ENCODE assay signal across 24 mouse cellular contexts in genomic region chr3:14952951-14953350, GRCm38 (mm10).
"Had no signal": no experiment of that assay in that cellular context is flagged by ENCODE, and none has a peak within 500 bp of the region (broad histone marks: within the 10 kb centered on the region; RNA-seq: fewer than 3 reads in every experiment).

No protein-coding gene starts in this region.

- DNase-seq: gastrocnemius, postnatal 14 days; gastrocnemius, postnatal 36 days; heart, adult 11 months; heart, adult 2 months; heart, postnatal 14 days; heart, postnatal 36 days; kidney, adult 11 months; kidney, adult 2 months; kidney, adult 9 months; kidney, postnatal 14 days; kidney, postnatal 36 days; layer of hippocampus, adult 9-11 months; layer of hippocampus, postnatal 36 days; left cerebral cortex, postnatal 4 days had no signal

- H3K4me1 ChIP-seq: heart, embryonic 15.5 days; hindbrain, embryonic 13.5 days; hindbrain, embryonic 15.5 days had no signal

- H3K9ac ChIP-seq: heart, embryonic 13.5 days; heart, embryonic 15.5 days; hindbrain, embryonic 13.5 days; hindbrain, embryonic 15.5 days; limb, embryonic 13.5 days; limb, embryonic 15.5 days had no signal

- H3K27me3 ChIP-seq: heart, embryonic 13.5 days; heart, embryonic 15.5 days; hindbrain, embryonic 13.5 days; hindbrain, embryonic 15.5 days; limb, embryonic 13.5 days; limb, embryonic 15.5 days had no signal

- H3K27ac ChIP-seq: heart, adult 2 months; heart, embryonic 13.5 days; heart, embryonic 15.5 days; hindbrain, embryonic 13.5 days; hindbrain, embryonic 15.5 days; hindbrain, postnatal 0 days; kidney, postnatal 0 days; limb, embryonic 13.5 days; limb, embryonic 15.5 days had no signal

- H3K4me2 ChIP-seq: heart, embryonic 11.5 days; heart, embryonic 13.5 days; heart, embryonic 15.5 days; hindbrain, embryonic 13.5 days; hindbrain, embryonic 15.5 days; limb, embryonic 13.5 days; limb, embryonic 15.5 days had no signal

- H3K4me3 ChIP-seq: heart, adult 2 months; heart, embryonic 13.5 days; heart, embryonic 15.5 days; hindbrain, embryonic 13.5 days; hindbrain, embryonic 15.5 days; limb, embryonic 13.5 days; limb, embryonic 15.5 days had no signal

- H3K36me3 ChIP-seq: heart, embryonic 13.5 days; heart, embryonic 15.5 days; hindbrain, embryonic 13.5 days; hindbrain, embryonic 15.5 days; limb, embryonic 13.5 days; limb, embryonic 15.5 days had no signal

- ATAC-seq: hindbrain, postnatal 0 days; intestine, embryonic 16.5 days had no signal

- H3K9me3 ChIP-seq: heart, embryonic 13.5 days; heart, embryonic 15.5 days; hindbrain, embryonic 13.5 days; hindbrain, embryonic 15.5 days; limb, embryonic 13.5 days; limb, embryonic 15.5 days had no signal
